Mouse (Mus musculus) frontal cortex, adult (tissue): ENCODE data around the gene Cntnap4.
"Not testable (repeated sequence)": the region's sequence is repeated elsewhere in the genome, so short reads cannot be mapped to it uniquely, and the experiment has no call there.

Experiments
- ATAC-seq: cut with Nextera tagmentation; 2 replicates; pipeline ENCODE4 v1.9.2; 2017; ENCODE audit warnings: mild to moderate bottlenecking, moderate library complexity, mixed read lengths; ENCODE audit not compliant: low TSS enrichment

The Cntnap4 gene

DNA sequence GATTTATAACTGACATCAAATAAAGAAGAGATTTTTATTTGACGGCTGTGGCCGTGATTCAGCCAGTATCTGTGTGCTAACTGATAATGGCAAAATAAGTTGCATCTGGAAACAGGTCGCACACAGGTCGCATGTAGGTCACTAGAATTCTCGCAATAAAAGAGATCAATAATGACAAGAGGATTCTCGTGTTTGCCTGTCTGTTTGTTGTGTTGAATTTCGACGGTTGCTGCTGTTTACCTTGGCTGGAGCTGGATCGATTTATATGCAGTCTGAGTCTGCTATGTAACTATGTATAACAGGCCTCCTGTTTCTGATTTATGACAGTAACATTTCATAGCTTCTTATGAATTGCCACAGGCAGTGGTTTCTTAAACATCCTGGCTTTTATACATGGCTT, 155.1 kb downstream of the Cntnap4 start:
- no peak for ATAC-seq

DNA sequence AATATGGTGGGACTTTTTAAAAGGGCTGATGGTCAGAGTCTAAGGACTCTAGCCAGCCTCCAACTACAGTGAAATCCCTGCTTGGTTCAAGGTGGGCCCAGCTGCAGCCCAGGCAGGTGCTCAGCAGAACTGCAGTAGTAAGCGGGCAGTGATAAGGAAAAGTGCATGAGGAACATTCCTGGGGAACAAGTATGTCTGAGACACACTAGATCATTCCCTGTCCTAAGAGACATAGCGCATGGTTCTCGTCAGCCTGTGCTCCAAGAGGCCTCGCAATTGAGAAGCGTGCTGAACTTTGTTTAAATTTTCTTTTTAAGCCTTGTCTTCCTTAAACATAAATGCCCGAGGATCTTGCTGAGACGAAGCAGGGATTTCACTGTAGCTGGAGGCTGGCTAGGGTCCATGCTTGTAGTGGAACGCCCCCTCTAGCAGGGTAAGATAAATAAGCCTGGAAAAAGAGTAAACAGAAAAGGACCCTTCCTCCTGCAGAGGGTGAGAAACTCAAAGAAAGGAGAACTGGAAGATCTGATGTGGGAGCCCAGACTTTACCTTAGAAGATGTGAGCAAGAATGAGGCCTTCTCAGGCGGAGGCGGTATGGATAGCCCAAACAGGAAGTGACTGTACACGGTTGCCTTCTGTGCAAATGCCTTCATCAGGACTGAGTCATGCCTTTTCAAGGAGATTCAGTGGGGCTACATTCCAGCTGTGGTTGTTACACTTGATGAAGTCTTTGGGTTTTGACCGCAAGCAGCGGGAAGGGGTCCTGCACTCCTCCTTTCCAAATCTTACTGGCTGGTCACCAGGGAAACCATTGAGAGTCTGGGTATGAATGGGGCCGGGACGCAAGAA, 161.0 kb downstream of the Cntnap4 start:
- no peak for ATAC-seq

DNA sequence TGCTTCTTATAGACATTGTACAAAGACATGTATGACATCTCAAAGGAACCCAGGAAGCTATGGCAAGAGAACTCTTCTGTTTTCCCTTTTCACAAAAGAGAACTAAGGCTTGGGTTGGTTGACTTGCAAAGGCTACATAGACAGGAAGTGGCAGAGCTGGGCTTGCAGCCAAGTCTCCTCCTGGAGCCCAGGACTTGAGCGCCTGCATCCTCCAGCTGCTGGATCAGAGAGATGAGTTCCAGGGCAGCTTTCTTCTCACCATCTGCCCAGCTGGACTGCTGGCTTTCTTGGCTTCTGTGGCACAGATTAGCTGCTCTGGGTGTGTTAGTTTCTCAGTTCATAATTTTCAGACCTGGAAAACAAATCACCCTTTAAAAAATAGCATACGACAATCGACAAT, 165.7 kb downstream of the Cntnap4 start:
- ATAC-seq = 0 out of 2 replicates have a peak, but pooled peaks have one; percentile 31

DNA sequence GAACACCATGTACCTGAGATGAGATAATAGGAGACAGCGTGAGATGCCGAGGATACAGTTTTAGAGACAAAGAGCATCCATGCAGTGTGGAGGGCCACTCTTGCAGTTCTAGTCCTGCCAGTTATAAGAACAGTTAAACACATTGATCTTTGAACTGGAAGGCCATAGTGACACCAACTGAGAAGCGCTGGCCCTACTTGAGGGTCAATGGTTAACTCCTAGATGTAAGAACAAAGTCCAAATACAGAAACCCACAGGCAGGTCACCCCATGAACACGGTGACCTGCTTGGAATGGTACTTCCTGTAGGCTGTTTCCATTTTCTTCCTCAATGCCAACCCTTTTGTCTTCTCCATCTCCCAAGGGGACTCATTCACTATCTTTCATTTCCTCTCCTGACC, 173.5 kb downstream of the Cntnap4 start:
- ATAC-seq = no peak

DNA sequence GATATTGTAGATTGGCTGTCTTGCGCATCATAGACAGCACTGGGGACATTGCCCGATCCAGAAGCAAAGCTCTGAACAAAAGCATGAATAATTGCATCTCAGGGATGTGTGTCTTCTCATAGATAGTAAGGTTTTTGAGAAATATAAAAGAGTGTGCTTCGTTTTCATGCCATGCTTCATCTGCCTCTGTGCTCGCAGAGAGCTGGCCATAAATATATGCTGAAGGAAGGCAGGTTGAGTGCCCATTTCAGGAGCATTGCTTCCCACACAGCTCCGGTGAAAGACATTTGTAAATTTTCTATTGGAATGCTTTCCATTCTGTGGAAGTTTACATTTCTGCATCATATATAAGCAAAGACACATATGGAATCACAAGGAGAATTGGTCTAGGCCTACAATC, 177.5 kb downstream of the Cntnap4 start:
- peak; percentile 82 for ATAC-seq

DNA sequence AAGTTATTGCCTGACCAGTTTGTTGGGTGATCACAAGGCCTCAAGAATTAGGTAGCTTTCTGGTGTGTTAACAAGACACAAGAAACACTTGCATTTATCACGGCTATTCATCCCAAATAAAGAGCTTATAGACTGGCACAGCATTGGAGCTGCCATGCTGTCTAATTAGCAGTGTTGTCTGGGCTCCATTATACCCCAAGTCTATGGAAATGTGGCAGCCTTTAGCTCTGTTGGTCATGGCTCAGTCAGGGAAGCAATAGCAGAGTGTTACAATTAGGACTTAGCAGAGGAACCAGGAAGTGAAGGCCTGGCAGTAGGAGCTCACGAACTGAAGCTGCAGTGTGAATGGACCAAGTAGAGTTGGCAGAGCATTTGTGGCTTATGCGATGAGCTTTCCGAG, 185.3 kb downstream of the Cntnap4 start:
- ATAC-seq = no peak

DNA sequence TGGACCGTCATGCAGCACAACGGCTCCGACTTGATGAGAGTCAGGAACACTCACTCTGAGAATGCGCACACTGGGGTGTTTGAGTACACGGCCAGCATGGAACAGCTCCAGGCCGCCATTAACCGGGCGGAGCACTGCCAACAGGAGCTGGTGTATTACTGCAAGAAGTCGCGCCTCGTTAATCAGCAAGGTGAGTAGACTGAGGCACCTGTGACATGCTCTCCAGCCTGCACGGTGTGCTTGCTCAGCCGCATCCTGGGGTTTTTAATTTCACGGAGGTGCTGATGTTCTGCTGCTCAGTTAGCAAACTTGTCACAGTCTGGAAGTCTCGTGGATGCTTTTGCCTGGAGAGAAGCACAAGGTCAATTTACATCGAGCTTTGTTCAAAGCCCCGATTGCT, 233.2 kb downstream of the Cntnap4 start:
- ATAC-seq = no peak

DNA sequence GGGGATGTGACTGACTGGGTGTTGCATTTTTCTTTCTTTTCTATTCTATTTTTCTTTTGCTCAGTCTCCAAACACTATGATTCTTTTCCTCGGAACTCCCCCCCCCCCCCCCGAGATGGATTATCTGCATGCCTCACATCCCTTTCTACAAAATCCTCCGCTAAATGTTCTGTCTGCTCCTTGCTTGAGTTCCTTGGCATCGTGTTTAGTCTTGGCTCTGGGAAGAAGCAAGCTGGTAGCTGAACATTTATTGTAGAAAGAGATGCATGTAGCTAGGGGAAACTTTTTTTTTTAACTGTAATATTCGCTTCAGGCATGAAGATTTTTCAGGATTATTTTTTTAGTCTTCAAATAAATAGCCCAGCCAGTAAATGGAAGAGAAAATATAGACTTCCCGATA, 239.5 kb downstream of the Cntnap4 start:
- ATAC-seq = peak; percentile 86

DNA sequence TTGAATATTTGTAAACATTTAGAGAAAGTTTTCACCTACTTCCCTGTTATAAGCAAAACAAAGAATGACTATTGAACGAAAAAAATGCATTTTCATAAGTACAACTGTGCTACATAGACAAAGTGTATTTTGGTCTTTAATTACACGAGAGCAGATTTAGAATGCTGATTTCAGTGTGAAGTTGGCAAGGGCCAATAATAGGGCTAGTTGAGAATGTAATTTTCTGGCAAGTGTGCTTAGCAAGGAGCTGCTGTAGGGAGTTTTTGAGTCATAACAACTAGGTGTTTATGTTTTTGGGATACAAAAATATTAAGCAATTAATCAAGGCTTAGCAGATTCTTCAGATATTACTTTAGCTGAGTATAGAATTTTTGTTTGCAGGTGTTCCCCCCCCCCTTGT, 271.2 kb downstream of the Cntnap4 start:
- peak; percentile 72 for ATAC-seq

DNA sequence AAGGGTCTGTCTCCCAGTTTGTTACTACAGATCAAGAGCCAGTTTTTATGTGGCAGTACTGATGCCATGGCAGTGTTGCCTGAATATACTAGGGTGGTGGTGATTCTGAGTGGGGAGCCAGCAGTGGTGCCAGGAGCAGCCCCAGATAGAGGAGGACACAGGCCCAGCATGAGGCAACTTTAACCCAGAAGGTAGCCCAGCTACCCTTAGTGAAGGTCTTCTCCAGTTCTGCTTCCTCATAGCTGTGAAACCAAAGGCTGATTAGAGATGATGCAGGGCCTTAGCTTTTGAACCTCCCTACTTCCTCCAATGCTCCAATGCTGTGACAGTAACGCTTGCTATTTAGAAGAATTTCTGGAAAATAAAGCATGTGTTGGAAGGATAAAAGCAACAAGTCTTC, 279.7 kb downstream of the Cntnap4 start:
- not testable (repeated sequence) for ATAC-seq

DNA sequence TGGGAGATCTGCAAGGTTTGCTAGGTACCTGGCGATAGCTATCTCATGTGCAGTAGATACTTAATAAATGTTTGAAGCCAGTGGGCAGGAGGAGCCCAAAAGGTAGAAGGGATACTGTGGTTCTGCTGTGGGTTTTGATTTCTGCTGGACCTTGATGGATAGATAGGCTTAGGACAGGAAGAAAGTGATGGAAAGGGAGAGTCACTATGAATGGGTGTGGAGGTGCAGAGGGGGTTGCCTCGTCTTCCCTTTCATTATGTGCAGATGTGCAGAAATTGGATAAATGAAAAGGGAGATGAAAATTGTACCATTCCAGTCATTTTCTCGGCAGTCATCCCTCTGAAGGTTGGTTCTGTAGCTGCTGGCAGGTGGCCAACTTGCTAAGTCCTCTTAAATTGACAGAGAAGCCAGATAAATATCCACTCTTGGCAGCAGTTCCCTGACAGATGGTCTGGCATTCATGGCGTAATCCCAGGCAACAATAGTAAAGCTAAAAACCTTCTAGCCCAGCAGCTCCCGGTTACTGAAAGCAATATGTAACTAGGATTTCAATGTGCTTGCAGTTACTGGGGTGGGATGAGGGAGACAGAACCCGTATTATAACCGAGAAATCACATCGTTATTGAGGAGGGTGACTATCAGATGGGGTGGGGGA, 336.7 kb downstream of the Cntnap4 start:
- peak; percentile 98 for ATAC-seq

DNA sequence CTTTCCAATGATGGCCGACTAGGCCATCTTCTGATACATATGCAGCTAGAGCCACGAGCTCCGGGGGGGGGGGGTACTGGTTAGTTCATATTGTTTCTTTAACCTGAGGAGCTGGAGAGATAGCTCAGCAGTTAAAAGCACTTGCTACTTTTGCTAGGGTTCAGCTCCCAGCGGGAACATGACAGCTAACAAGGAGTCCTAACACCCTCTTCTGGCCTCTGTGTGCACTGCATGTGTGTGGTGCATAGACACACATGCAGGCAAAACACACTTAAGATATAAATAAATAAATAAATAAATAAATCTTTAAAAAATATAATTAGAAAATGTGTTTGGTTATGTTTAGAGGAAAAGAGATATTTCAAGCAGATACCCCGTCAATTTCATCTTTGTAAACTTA, 339.7 kb downstream of the Cntnap4 start:
- ATAC-seq = no peak

DNA sequence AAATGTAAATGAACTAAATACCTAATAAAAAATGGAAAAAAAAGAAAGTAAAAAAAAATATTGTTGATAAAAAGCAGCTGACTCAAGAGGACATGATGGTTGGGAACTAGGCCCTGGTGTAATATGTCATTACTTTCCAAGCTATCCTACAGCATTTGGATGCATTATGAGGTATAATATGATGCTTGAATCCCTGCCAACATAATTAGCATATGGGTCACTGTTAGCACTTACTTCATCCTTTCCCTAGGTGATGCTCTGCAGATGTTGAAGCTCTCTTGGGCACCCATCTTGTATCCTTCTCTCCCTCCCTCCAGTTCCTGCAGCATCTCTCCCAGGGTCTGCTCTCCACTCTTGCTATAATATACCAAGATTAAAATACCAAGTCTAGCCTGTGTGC, 341.6 kb downstream of the Cntnap4 start:
- ATAC-seq = no peak

DNA sequence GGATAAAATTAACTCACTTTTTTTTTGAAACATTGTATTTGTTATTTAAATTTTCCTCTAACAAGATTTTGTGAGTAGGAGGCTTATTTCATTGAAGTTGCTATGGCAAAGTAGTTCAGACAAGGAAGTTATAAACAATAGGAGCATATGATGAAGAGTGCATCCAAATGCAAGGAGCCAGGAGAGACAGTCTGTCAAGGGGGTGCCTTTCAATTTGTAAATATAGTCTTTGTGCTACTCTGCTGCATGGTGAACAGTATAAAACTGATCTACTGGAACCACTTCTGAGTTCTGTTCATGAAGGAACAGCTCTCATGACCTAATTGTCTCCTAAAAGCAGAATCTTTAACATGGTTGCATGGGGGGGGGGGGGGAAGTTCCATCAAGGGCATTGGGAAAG, 352.3 kb downstream of the Cntnap4 start:
- peak; percentile 59 for ATAC-seq

DNA sequence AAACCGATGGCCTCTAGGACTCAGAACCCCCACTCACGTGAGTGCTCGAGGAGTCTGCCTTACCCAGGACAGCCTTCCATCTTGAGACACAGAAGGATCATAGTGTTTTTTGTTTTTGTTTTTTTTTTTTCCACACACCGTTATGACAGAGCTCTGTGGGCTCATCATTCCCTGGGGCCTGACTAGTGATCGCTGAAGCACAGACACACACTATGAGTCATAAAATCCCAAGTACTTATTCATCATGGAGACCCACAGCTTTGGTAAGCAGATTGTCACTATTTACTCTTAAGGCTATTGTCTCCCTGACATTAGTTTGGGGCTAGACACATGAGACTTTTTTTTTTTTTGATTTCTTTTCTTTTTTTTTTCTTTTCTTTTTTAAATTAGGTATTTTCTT, 352.9 kb downstream of the Cntnap4 start:
- no peak for ATAC-seq
